Mouse (Mus musculus) myocyte (in vitro differentiated cells): ENCODE measurements around the gene Tlr13. TPM values are rescaled to one million over a fixed set of nuclear protein-coding genes. Genes with fewer than 3 reads are reported as not detected.

Experiments
- H3K27me3 ChIP-seq: one replicate; pipeline ENCODE4 v1.6.1; 2011; ENCODE audit not compliant: control insufficient read depth, insufficient read depth, insufficient read length
- H3K36me3 ChIP-seq: one replicate; pipeline ENCODE4 v1.6.1; 2011; ENCODE audit not compliant: control insufficient read depth, insufficient read depth
- H3K4me2 ChIP-seq: one replicate; pipeline ENCODE4 v1.6.1; 2011; ENCODE audit warnings: low read depth, control low read depth
- H3K4me3 ChIP-seq: one replicate; pipeline ENCODE4 v1.5.1; 2011; ENCODE audit warnings: mild to moderate bottlenecking, control low read depth, moderate library complexity
- H3K79me2 ChIP-seq: one replicate; pipeline ENCODE4 v1.6.1; 2011; ENCODE audit not compliant: control insufficient read depth, insufficient read depth
- H3ac ChIP-seq: one replicate; pipeline ENCODE4 v1.6.1; 2011; ENCODE audit not compliant: control insufficient read depth, insufficient read length
- CEBPB ChIP-seq: IDR thresholded peaks from 2 replicates; pipeline ENCODE4 v1.6.1; 2011; ENCODE audit warnings: mild to moderate bottlenecking, moderate library complexity; ENCODE audit not compliant: poor library complexity, insufficient read depth, severe bottlenecking
- E2F4 ChIP-seq: IDR thresholded peaks from one replicate; pipeline ENCODE4 v1.6.1; 2011; ENCODE audit warnings: mild to moderate bottlenecking, control low read depth, moderate library complexity; ENCODE audit not compliant: insufficient read depth
- MAX ChIP-seq: IDR thresholded peaks from one replicate; pipeline ENCODE4 v1.6.1; 2011; ENCODE audit warnings: low read depth, mild to moderate bottlenecking, control low read depth
- MYOD1 ChIP-seq, 3 experiments: IDR thresholded peaks; one replicate each; pipeline ENCODE4 v1.6.1; 2011; ENCODE audit warnings: control low read depth in 2 of 3, low read depth in 2 of 3, mild to moderate bottlenecking in 2 of 3, moderate library complexity in 1 of 3; ENCODE audit not compliant: insufficient read length in 2 of 3, control insufficient read depth in 1 of 3
- MYOG ChIP-seq, 3 experiments: IDR thresholded peaks; one replicate each; pipeline ENCODE4 v1.6.1; 2011; ENCODE audit warnings: control low read depth in 2 of 3, low read depth in 2 of 3, mild to moderate bottlenecking in 2 of 3; ENCODE audit not compliant: insufficient read length in 2 of 3, control insufficient read depth in 1 of 3, insufficient read depth in 1 of 3
- POLR2A ChIP-seq: IDR thresholded peaks from one replicate; pipeline ENCODE4 v1.6.1; 2011; ENCODE audit warnings: low read depth, mild to moderate bottlenecking, control low read depth, moderate library complexity; ENCODE audit not compliant: insufficient read length
- POLR2AphosphoS2 ChIP-seq: IDR thresholded peaks from one replicate; pipeline ENCODE4 v1.6.1; 2011; ENCODE audit warnings: low read depth, control low read depth; ENCODE audit not compliant: insufficient read length
- REST ChIP-seq: IDR thresholded peaks from one replicate; pipeline ENCODE4 v1.6.1; 2011; ENCODE audit warnings: mild to moderate bottlenecking, control low read depth, moderate library complexity; ENCODE audit not compliant: insufficient read depth, insufficient read length
- SRF ChIP-seq: IDR thresholded peaks from one replicate; pipeline ENCODE4 v1.6.1; 2011; ENCODE audit warnings: low read depth; ENCODE audit not compliant: control insufficient read depth, insufficient read length
- TCF12 ChIP-seq: IDR thresholded peaks from one replicate; pipeline ENCODE4 v1.6.1; 2011; ENCODE audit warnings: mild to moderate bottlenecking, control low read depth; ENCODE audit not compliant: poor library complexity, insufficient read depth, severe bottlenecking
- TCF3 ChIP-seq: IDR thresholded peaks from one replicate; pipeline ENCODE4 v1.6.1; 2011; ENCODE audit warnings: low read depth, control low read depth; ENCODE audit not compliant: insufficient read length
- USF1 ChIP-seq: IDR thresholded peaks from one replicate; pipeline ENCODE4 v1.6.1; 2011; ENCODE audit warnings: low read depth, mild to moderate bottlenecking, control low read depth, moderate library complexity
- polyA plus RNA-seq: library from polyadenylated mRNA; unstranded; fragments of >200 nt; fragmentation: generic; extraction: Trizol; gene quantifications from one replicate; pipeline ENCODE4 v1.2.1, GENCODE M21; 2012; ENCODE audit warnings: missing spikeins

Tlr13 gene
- polyA plus RNA-seq = not detected

GRCm38 (mm10) chrX:106142936-106143335 is at the start of gene Tlr13:
Gene Tlr13, plus strand, starts transcription at chrX:106143204.
- no peaks in the 10 kb centered on the region for H3K27me3 ChIP-seq
- TF ChIP-seq MYOG (IDR thresholded peaks at IDR 0.05; ENCODE audit: control insufficient read depth in 1 of 3, insufficient read depth in 1 of 3, insufficient read length in 2 of 3, low read depth in 2 of 3) = no peak
- no peak for TF ChIP-seq CEBPB
- no peak for TF ChIP-seq SRF
- TF ChIP-seq USF1 = no peak
- TF ChIP-seq REST = no peak
- no peak for TF ChIP-seq TCF12
- no peak for TF ChIP-seq POLR2A
- no peak for TF ChIP-seq E2F4
- TF ChIP-seq TCF3 = no peak
- no peak for TF ChIP-seq MYOD1 (IDR thresholded peaks at IDR 0.05; ENCODE audit: control insufficient read depth in 1 of 3, insufficient read length in 2 of 3, low read depth in 2 of 3)
- no peak for TF ChIP-seq MAX
- TF ChIP-seq POLR2AphosphoS2 = no peak
- no peaks in the 10 kb centered on the region for H3K79me2 ChIP-seq
- no peaks in the 10 kb centered on the region for H3K36me3 ChIP-seq
- no peak within 1 kb of the TSS for H3ac ChIP-seq
- H3K4me3 ChIP-seq = no peak within 1 kb of the TSS
- no peak within 1 kb of the TSS for H3K4me2 ChIP-seq

GRCm38 (mm10) chrX:106105464-106105863 is 37.5 kb upstream of the Tlr13 start:
- TF ChIP-seq E2F4 (no peak), POLR2A (no peak), MYOG (IDR thresholded peaks at IDR 0.05; ENCODE audit: control insufficient read depth in 1 of 3, insufficient read depth in 1 of 3, insufficient read length in 2 of 3, low read depth in 2 of 3) (peak in 1 of 3 experiments; percentile 39), MYOD1 (IDR thresholded peaks at IDR 0.05; ENCODE audit: control insufficient read depth in 1 of 3, insufficient read length in 2 of 3, low read depth in 2 of 3) (peak in 2 of 3 experiments; percentile 37 to 48)
- H3K36me3 ChIP-seq = peaks cover 5% of the 10 kb centered on the region
- no peak overlapping the region for H3K4me3 ChIP-seq
- no peaks in the 10 kb centered on the region for H3K79me2 ChIP-seq
- H3ac ChIP-seq = no peak overlapping the region
- H3K4me2 ChIP-seq = no peak overlapping the region
- H3K27me3 ChIP-seq = no peaks in the 10 kb centered on the region

- Histone ChIP-seq H3K36me3 (peaks cover 7% of the 10 kb centered on the region), H3K4me3 (no peak overlapping the region), H3K79me2 (no peaks in the 10 kb centered on the region), H3K27me3 (no peaks in the 10 kb centered on the region), H3K4me2 (no peak overlapping the region), H3ac (no peak overlapping the region)
- no peak for TF ChIP-seq MAX
- TF ChIP-seq MYOD1 (IDR thresholded peaks at IDR 0.05; ENCODE audit: control insufficient read depth in 1 of 3, insufficient read length in 2 of 3, low read depth in 2 of 3) = no peak
- TF ChIP-seq POLR2AphosphoS2 = no peak
- no peak for TF ChIP-seq CEBPB
- no peak for TF ChIP-seq SRF
- no peak for TF ChIP-seq TCF12
Measured at GRCm38 (mm10) chrX:106113881-106114280, 29.1 kb upstream of the Tlr13 start.

DNA sequence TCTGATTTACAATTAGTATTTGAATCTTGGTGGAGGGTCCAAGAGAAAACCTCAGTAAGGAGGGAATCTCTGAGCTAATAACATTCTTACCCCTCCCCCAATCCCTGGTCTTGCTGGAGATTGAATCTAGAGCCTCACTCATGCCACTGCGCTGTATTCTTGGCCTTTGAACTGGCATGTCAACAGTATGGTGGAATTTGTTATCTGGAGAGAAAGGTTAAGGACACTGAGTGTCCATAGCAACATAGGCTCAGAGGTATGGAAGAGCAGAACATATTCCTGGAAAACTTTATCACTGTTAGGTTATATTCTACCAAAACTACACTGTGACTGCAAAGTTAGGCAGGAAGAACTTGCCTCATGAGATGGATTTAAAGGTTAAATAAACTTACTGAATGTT is 28.3 kb upstream of the Tlr13 start:
- no peak overlapping the region for H3K4me3 ChIP-seq
- H3K79me2 ChIP-seq = no peaks in the 10 kb centered on the region
- H3K36me3 ChIP-seq = peaks cover 7% of the 10 kb centered on the region
- no peak overlapping the region for H3K4me2 ChIP-seq
- no peak overlapping the region for H3ac ChIP-seq
- TF ChIP-seq CEBPB (no peak), REST (no peak), MAX (no peak), SRF (no peak), MYOG (IDR thresholded peaks at IDR 0.05; ENCODE audit: control insufficient read depth in 1 of 3, insufficient read depth in 1 of 3, insufficient read length in 2 of 3, low read depth in 2 of 3) (no peak)
- no peaks in the 10 kb centered on the region for H3K27me3 ChIP-seq

GRCm38 (mm10) chrX:106122823-106123222 is 20.2 kb upstream of the Tlr13 start:
- no peaks in the 10 kb centered on the region for H3K79me2 ChIP-seq
- H3ac ChIP-seq = no peak overlapping the region
- TF ChIP-seq MYOD1 (IDR thresholded peaks at IDR 0.05; ENCODE audit: control insufficient read depth in 1 of 3, insufficient read length in 2 of 3, low read depth in 2 of 3) (peak in 1 of 3 experiments; percentile 57), MAX (no peak), POLR2A (no peak), MYOG (IDR thresholded peaks at IDR 0.05; ENCODE audit: control insufficient read depth in 1 of 3, insufficient read depth in 1 of 3, insufficient read length in 2 of 3, low read depth in 2 of 3) (peak in 1 of 3 experiments; percentile 44)
- no peaks in the 10 kb centered on the region for H3K36me3 ChIP-seq
- H3K4me2 ChIP-seq = no peak overlapping the region
- no peak overlapping the region for H3K4me3 ChIP-seq
- H3K27me3 ChIP-seq = no peaks in the 10 kb centered on the region

DNA sequence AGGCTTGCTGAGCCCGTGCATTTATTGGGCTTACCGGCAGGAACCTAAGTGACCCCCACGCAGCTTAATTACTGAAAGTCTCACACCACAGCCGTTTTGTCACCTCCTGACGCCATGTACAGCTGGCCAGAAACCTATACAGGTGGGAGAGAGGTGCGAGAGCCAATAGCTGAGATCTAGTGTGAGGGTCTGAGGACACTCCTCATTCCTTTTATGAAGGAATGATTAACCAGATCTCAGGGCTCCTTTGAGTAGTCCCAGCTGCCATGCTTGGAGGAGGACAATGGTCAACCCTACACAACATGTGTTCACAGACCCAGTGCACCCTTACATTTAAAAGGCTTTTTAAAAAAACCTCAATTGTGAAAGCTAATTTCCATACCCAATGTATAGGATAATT is 14.7 kb upstream of the Tlr13 start:
- Histone ChIP-seq H3K4me3 (no peak overlapping the region), H3ac (no peak overlapping the region), H3K36me3 (no peaks in the 10 kb centered on the region), H3K4me2 (no peak overlapping the region), H3K79me2 (no peaks in the 10 kb centered on the region), H3K27me3 (no peaks in the 10 kb centered on the region)
- TF ChIP-seq TCF12 = no peak
